Mouse (Mus musculus) macrophage (primary cell): ENCODE measurements around the gene Mgat2. TPM values are rescaled to one million over a fixed set of nuclear protein-coding genes. Genes with fewer than 3 reads are reported as not detected.
"Not testable (repeated sequence)": the region's sequence is repeated elsewhere in the genome, so short reads cannot be mapped to it uniquely, and the experiment has no call there.

Experiments
- H3K27ac ChIP-seq: fragments of 350-480 bp; formaldehyde crosslinking; 2 replicates; pipeline ENCODE4 v1.9.0; 2021
- H3K36me3 ChIP-seq: fragments of 350-480 bp; formaldehyde crosslinking; 2 replicates; pipeline ENCODE4 v1.9.0; 2021; ENCODE audit errors: inconsistent target
- H3K4me3 ChIP-seq: fragments of 350-480 bp; formaldehyde crosslinking; 2 replicates; pipeline ENCODE4 v1.9.0; 2021; ENCODE audit errors: inconsistent target
- H3K79me2 ChIP-seq: fragments of 350-480 bp; formaldehyde crosslinking; 2 replicates; pipeline ENCODE4 v1.9.0; 2021; ENCODE audit errors: inconsistent target
- WGBS: methylation state at CpG from one replicate; pipeline ENCODE4 v1.1.7; 2026; ENCODE audit warnings: inconsistent platforms; ENCODE audit not compliant: missing documents; 5-methylcytosine and 5-hydroxymethylcytosine counted together
- polyA plus RNA-seq: library from polyadenylated mRNA; stranded (reverse); fragments of 250-400 nt; gene quantifications from 3 replicates; pipeline ENCODE4 v1.2.4, GENCODE M21; 2018; ENCODE audit warnings: inconsistent platforms
- total RNA-seq, 78 experiments: library from RNA; depleted of rRNA; stranded (reverse); fragments of 250-400 nt; gene quantifications; 1 replicate in 9 of 78; 2 replicates in 24 of 78; 3 replicates in 43 of 78; 4 replicates in 2 of 78; pipeline ENCODE4 v1.2.4; 2018; ENCODE audit warnings: inconsistent platforms in 56 of 78

Mgat2 gene
- 10 to 100 TPM in 8 of 26 experiments, 1 to 10 TPM in 18; 2.3 to 24.2 (median 7.4) TPM for total RNA-seq (2018; cell fraction: chromatin; rRNA removed)
- total RNA-seq (2018; cell fraction: cytosol; rRNA removed), result 10 to 100 TPM; 44.3 to 86.0 (median 63.4) TPM
- total RNA-seq (2018; cell fraction: nucleus; rRNA removed), result 10 to 100 TPM; 14.6 to 89.9 (median 53.3) TPM
- 69.8 to 86.8 TPM (median 81.4 TPM) in 3 replicates for polyA plus RNA-seq

GRCm38 (mm10) chr12:69183583-69184308 lies at the start of gene Mgat2, which contains the start of gene Rpl36al:
Mgat2 (plus strand) TSS chr12:69184157.
Rpl36al (minus strand) TSS chr12:69184083.
- H3K79me2 ChIP-seq, result peaks cover 61% of the 10 kb centered on the region
- under 1% methylated on average over 78 of the region's 84 CpGs for WGBS
- H3K36me3 ChIP-seq, result 0 out of 2 replicates have a peak, but pooled peaks cover 6% of the 10 kb centered on the region
- peak within 1 kb of the TSS; percentile 84 for H3K4me3 ChIP-seq
- peak within 1 kb of the TSS; percentile 75 for H3K27ac ChIP-seq

- WGBS, result 91% methylated on average over 3 of the region's 3 CpGs
- H3K36me3 ChIP-seq, result no peaks in the 10 kb centered on the region
- H3K4me3 ChIP-seq, result no peak overlapping the region
- no peak overlapping the region for H3K27ac ChIP-seq
- H3K79me2 ChIP-seq, result no peaks in the 10 kb centered on the region
Measured at GRCm38 (mm10) chr12:69139201-69139600, 44.8 kb upstream of the Mgat2 start.

- Histone ChIP-seq H3K79me2 (no peaks in the 10 kb centered on the region), H3K27ac (no peak overlapping the region), H3K4me3 (no peak overlapping the region), H3K36me3 (no peaks in the 10 kb centered on the region)
- 95% methylated on average over 7 of the region's 7 CpGs for whole genome bisulfite sequencing
Measured at GRCm38 (mm10) chr12:69139841-69140240, 44.1 kb upstream of the Mgat2 start.

GRCm38 (mm10) chr12:69143460-69143859 lies 40.5 kb upstream of the Mgat2 start:
- H3K79me2 ChIP-seq, result no peaks in the 10 kb centered on the region
- no peak overlapping the region for H3K27ac ChIP-seq
- no peak overlapping the region for H3K4me3 ChIP-seq
- H3K36me3 ChIP-seq, result no peaks in the 10 kb centered on the region
- 85% methylated on average over 5 of the region's 6 CpGs for WGBS

GRCm38 (mm10) chr12:69147166-69147735 lies 36.7 kb upstream of the Mgat2 start:
- Histone ChIP-seq H3K27ac (no peak overlapping the region), H3K4me3 (no peak overlapping the region), H3K36me3 (no peaks in the 10 kb centered on the region), H3K79me2 (no peaks in the 10 kb centered on the region)
- WGBS, result 90% methylated on average over 2 of the region's 5 CpGs

- WGBS, result 95% methylated on average over 12 of the region's 13 CpGs
- H3K4me3 ChIP-seq, result no peak overlapping the region
- H3K79me2 ChIP-seq, result no peaks in the 10 kb centered on the region
- H3K27ac ChIP-seq, result no peak overlapping the region
- no peaks in the 10 kb centered on the region for H3K36me3 ChIP-seq
Measured at GRCm38 (mm10) chr12:69150049-69150448, 33.9 kb upstream of the Mgat2 start.

GRCm38 (mm10) chr12:69155923-69156322 lies 28.0 kb upstream of the Mgat2 start:
- 85% methylated on average over 2 of the region's 2 CpGs for WGBS
- Histone ChIP-seq H3K79me2 (peaks cover 8% of the 10 kb centered on the region), H3K36me3 (peaks cover 8% of the 10 kb centered on the region; the same call in 1 of the 2 replicates), H3K27ac (no peak overlapping the region), H3K4me3 (no peak overlapping the region)

GRCm38 (mm10) chr12:69156436-69156835 lies 27.5 kb upstream of the Mgat2 start:
- Histone ChIP-seq H3K79me2 (peaks cover 8% of the 10 kb centered on the region), H3K4me3 (no peak overlapping the region), H3K36me3 (peaks cover 8% of the 10 kb centered on the region; the same call in 1 of the 2 replicates), H3K27ac (no peak overlapping the region)
- 98% methylated on average over 4 of the region's 4 CpGs for WGBS

GRCm38 (mm10) chr12:69157107-69157506 lies 26.9 kb upstream of the Mgat2 start:
- 100% methylated on average over 2 of the region's 2 CpGs for WGBS
- no peak overlapping the region for H3K4me3 ChIP-seq
- H3K79me2 ChIP-seq, result peaks cover 8% of the 10 kb centered on the region
- H3K36me3 ChIP-seq, result peaks cover 8% of the 10 kb centered on the region; the same call in 1 of the 2 replicates
- peak overlapping the region; percentile 77 for H3K27ac ChIP-seq

- Histone ChIP-seq H3K79me2 (peaks cover 8% of the 10 kb centered on the region), H3K4me3 (peak overlapping the region; percentile 78), H3K27ac (peak overlapping the region; percentile 77), H3K36me3 (peaks cover 8% of the 10 kb centered on the region; the same call in 1 of the 2 replicates)
- 2% methylated on average over 19 of the region's 19 CpGs for WGBS
Measured at GRCm38 (mm10) chr12:69158366-69158764, 25.6 kb upstream of the Mgat2 start.

GRCm38 (mm10) chr12:69158765-69159577 lies 25.0 kb upstream of the Mgat2 start, which contains the start of gene Rps29:
Rps29 (minus strand) TSS chr12:69159186.
- peak within 1 kb of the TSS; percentile 78 for H3K4me3 ChIP-seq
- under 1% methylated on average over 42 of the region's 68 CpGs for WGBS
- H3K79me2 ChIP-seq, H3K36me3 ChIP-seq: not testable (repeated sequence)
- peak within 1 kb of the TSS; percentile 77 for H3K27ac ChIP-seq

- no peak overlapping the region for H3K4me3 ChIP-seq
Measured at GRCm38 (mm10) chr12:69159578-69159940, 24.4 kb upstream of the Mgat2 start.

GRCm38 (mm10) chr12:69160677-69161076 lies 23.3 kb upstream of the Mgat2 start:
- WGBS, result 100% methylated on average over 1 of the region's 2 CpGs

More at GRCm38 (mm10) chr12:69159578-69159940, 24.4 kb upstream of the Mgat2 start:
- Histone ChIP-seq H3K36me3 (peaks cover 8% of the 10 kb centered on the region; the same call in 1 of the 2 replicates), H3K79me2 (peaks cover 8% of the 10 kb centered on the region), H3K27ac (no peak overlapping the region)
- WGBS, result 2% methylated on average over 9 of the region's 9 CpGs

GRCm38 (mm10) chr12:69163586-69163985 lies 20.4 kb upstream of the Mgat2 start:
- 64% methylated on average over 4 of the region's 4 CpGs for WGBS
- H3K36me3 ChIP-seq, H3K27ac ChIP-seq: not testable (repeated sequence)

More at GRCm38 (mm10) chr12:69160677-69161076, 23.3 kb upstream of the Mgat2 start:
- not testable (repeated sequence) for H3K27ac ChIP-seq, H3K79me2 ChIP-seq, H3K4me3 ChIP-seq, H3K36me3 ChIP-seq

More at GRCm38 (mm10) chr12:69163586-69163985, 20.4 kb upstream of the Mgat2 start:
- H3K79me2 ChIP-seq, H3K4me3 ChIP-seq: not testable (repeated sequence)
